Mouse (Mus musculus): ENCODE results near the gene Smap2. TPM values are rescaled to one million over a fixed set of nuclear protein-coding genes. Genes with fewer than 3 reads are reported as not detected.
A peak's percentile ranks its signal among the peaks of the same experiment; 100 is the strongest.

Gene Smap2
- polyA plus RNA-seq, 1 experiment = 139 TPM

DNA sequence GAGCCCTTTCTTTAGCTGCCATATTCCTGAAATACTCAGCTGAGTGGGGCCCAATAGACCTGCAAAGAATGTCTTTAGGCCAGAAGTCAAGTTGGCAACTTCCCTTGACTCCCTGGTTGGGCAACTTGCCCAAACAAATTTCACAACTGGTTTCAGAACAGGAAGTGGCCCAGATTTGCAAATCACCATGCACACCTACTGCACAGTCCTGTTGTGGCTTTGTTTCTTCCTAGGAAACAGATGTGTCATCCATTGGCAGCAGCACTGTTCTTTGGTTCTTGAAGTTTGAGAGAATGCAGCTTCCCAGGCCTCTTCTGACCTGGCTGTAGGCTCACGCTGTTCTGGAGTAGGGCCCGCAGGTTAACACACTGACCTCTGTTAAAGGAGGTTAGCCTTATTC lies 6.9 kb upstream of the Smap2 start:
- peak overlapping the region; percentile 21 for H3K27ac ChIP-seq (ENCODE audit: insufficient read depth, low read depth, low read length)
- TF ChIP-seq POLR2A (IDR thresholded peaks at IDR 0.05; ENCODE audit: borderline replicate concordance, low read depth, low read length) (no peak), CTCF (IDR thresholded peaks at IDR 0.05; ENCODE audit: low read depth, low read length) (no peak)
- H3K4me1 ChIP-seq (ENCODE audit: control insufficient read depth, insufficient read depth, low read length) = peaks cover 38% of the 10 kb centered on the region
- H3K4me3 ChIP-seq (ENCODE audit: insufficient read depth, low read length) = no peak overlapping the region

DNA sequence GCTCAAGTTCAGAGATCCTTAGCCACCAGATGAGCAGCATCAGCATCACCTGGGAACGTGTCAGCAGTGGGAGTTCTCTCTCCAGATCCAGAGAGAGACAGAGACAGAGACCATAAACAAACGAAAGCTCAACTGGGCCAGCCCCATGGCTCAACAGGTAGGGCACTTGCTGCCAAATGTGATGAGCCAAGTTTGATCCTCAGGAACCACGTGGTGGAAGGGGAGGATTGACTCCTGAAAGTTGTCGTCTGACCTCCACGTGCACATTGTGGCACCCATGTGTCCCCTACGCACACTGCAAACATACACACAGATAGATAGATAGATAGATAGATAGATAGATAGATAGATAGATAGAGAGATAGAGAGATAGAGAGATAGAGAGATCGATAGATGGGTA lies 6.4 kb upstream of the Smap2 start:
- Histone ChIP-seq H3K4me1 (ENCODE audit: control insufficient read depth, insufficient read depth, low read length) (peaks cover 41% of the 10 kb centered on the region), H3K27ac (ENCODE audit: insufficient read depth, low read depth, low read length) (no peak overlapping the region), H3K4me3 (ENCODE audit: insufficient read depth, low read length) (no peak overlapping the region)
- TF ChIP-seq POLR2A (IDR thresholded peaks at IDR 0.05; ENCODE audit: borderline replicate concordance, low read depth, low read length) = no peak
- TF ChIP-seq CTCF (IDR thresholded peaks at IDR 0.05; ENCODE audit: low read depth, low read length) = no peak

DNA sequence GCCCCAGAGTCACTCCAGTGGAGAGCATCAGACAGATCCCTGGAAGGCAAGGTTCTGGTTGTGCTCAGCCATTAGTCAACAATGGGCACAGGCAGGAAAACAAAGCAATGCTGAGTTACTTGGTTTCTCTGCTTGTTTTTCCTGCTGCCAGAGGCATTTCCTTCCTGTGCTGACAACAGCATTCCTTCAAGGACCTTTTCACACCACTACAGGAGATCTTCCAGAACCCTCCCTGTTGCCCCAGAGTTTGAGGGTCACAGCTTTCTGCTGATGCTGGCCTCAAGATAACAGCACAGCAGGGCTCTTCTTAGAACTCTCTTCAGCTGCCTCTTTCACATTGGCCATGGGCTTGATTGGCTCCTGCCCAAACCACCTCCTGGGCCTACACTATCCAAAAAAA lies 4.9 kb upstream of the Smap2 start:
- H3K4me3 ChIP-seq (ENCODE audit: insufficient read depth, low read length) = no peak overlapping the region
- peak overlapping the region; percentile 3; the same call in 1 of the 2 replicates for H3K27ac ChIP-seq (ENCODE audit: insufficient read depth, low read depth, low read length)
- peaks cover 49% of the 10 kb centered on the region for H3K4me1 ChIP-seq (ENCODE audit: control insufficient read depth, insufficient read depth, low read length)
- no peak for TF ChIP-seq POLR2A (IDR thresholded peaks at IDR 0.05; ENCODE audit: borderline replicate concordance, low read depth, low read length)
- TF ChIP-seq CTCF (IDR thresholded peaks at IDR 0.05; ENCODE audit: low read depth, low read length) = no peak

DNA sequence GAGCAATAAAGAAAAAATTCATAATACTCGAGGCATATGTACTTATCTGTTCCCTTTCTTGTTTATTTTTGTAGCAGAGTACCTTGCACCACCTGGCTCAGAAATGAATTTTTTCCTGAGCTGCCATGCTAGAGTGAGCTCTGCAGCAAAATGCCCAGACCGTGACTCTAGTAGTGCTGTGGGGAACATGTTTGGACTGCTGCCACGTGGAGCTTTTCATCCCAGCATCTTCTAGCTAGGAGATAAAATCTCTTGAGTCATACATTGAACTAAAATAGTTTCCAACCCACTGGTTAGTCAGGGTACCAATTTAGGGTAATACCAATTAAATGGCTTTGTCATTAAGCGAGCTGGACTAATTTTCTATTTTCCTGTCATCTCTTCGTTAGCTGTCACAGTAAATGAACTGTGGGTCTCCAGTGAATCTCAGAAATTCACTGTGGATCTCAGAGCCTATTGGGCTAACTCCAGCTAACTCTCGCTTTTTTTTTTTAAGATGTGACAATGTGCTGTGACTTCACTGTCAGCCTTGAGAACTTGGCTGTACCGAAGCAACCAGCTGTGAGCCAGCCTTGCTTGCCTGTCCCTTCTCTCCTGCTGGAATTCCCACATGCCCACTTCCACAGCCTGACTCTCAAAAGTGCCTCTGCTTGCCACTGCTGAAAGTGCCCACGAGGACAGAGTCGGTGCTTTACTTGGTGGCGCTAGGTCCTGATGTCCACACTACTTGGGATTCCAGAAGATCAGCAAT lies 3.2 kb upstream of the Smap2 start:
- Histone ChIP-seq H3K27ac (ENCODE audit: insufficient read depth, low read depth, low read length) (no peak overlapping the region), H3K4me3 (ENCODE audit: insufficient read depth, low read length) (no peak overlapping the region), H3K4me1 (ENCODE audit: control insufficient read depth, insufficient read depth, low read length) (peaks cover 41% of the 10 kb centered on the region)
- no peak for TF ChIP-seq POLR2A (IDR thresholded peaks at IDR 0.05; ENCODE audit: borderline replicate concordance, low read depth, low read length)
- no peak for TF ChIP-seq CTCF (IDR thresholded peaks at IDR 0.05; ENCODE audit: low read depth, low read length)

DNA sequence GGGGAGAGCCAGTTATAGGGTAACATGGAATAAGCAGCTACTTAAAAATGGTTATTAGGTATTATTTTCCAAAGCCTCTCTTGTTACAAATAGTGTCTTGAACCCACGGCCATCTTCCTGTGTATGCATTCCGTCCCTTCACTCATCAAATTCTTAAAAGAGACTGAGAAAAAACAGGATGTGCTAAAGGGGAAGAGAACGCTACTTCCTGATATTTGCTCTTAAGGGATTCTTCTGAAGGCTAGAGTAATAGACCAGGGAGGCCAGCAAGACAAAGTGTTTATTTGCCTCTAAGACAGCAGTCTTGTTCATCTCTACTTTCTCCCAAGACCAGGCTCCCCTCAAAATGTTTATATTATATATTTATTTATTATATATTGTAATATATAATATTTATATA lies 1.2 kb upstream of the Smap2 start:
- TF ChIP-seq POLR2A (IDR thresholded peaks at IDR 0.05; ENCODE audit: borderline replicate concordance, low read depth, low read length) (no peak), CTCF (IDR thresholded peaks at IDR 0.05; ENCODE audit: low read depth, low read length) (no peak)
- Histone ChIP-seq H3K4me3 (ENCODE audit: insufficient read depth, low read length) (no peak overlapping the region), H3K4me1 (ENCODE audit: control insufficient read depth, insufficient read depth, low read length) (peaks cover 38% of the 10 kb centered on the region), H3K27ac (ENCODE audit: insufficient read depth, low read depth, low read length) (0 out of 2 replicates have a peak overlapping the region, but pooled peaks have one; percentile 1)

DNA sequence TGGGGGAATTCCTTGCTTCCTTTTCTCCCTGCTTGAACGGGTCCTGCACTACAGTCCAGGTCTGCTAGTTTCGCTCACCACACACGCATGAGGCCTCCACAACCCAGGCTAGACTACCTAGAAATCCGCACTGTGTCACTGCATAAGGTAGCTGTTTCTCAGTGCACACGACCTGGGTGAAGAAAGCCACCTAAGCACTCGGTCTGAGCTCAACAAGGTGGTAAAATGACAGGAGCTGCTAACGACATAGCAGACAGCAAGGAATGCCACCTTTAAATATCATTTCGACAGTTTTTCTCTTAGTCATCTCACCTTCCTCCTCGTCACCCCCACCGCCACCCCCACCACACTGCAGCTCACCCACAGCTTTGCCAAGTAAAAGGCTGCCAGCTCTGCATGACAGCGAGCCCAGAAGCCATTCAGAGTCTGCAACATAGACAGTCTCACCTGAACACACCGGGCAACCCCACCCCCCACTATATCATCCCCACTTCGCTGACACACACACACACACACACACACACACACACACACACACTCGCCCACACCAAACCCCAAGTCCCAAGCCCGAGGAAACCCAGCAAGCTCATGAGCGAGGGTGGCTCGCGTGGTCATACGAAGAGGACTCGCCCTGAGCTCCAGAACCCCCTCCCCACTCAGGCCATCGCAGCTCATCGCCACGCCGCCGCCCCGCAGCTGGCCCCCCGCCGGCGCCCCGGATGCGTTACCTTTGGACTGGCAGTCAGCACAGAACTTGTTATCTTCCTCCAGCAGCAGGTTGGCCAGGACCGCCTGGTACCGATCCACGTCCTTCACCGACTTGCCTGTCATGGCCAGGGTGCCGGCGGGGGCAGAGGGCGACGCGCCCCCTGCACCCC lies 787 bp downstream of the Smap2 start:
- Histone ChIP-seq H3K27ac (ENCODE audit: insufficient read depth, low read depth, low read length) (peak overlapping the region; percentile 29), H3K4me1 (ENCODE audit: control insufficient read depth, insufficient read depth, low read length) (peaks cover 41% of the 10 kb centered on the region), H3K4me3 (ENCODE audit: insufficient read depth, low read length) (peak overlapping the region; percentile 95)
- TF ChIP-seq CTCF (IDR thresholded peaks at IDR 0.05; ENCODE audit: low read depth, low read length) (no peak), POLR2A (IDR thresholded peaks at IDR 0.05; ENCODE audit: borderline replicate concordance, low read depth, low read length) (no peak)

DNA sequence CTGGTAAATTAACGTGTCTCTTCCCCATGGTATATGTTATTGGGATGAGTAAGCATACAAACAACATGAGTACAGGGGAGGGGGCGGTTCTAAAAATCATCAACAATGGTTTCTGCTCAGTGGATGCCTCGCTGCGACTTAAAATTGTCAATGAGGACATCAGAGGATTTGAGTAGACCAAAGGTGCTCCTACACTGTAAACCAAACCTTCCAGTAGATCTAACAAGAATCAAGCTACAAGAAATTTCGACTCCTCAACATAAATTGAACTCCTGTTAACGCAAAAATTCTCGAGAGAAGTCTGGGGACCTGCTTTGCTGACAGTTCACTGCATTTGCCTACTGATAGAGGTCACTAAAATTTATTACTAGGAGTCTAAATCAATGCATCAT lies 1.8 kb downstream of the Smap2 start:
- no peak for TF ChIP-seq CTCF (IDR thresholded peaks at IDR 0.05; ENCODE audit: low read depth, low read length)
- TF ChIP-seq POLR2A (IDR thresholded peaks at IDR 0.05; ENCODE audit: borderline replicate concordance, low read depth, low read length) = no peak
- Histone ChIP-seq H3K27ac (ENCODE audit: insufficient read depth, low read depth, low read length) (peak overlapping the region; percentile 52), H3K4me1 (ENCODE audit: control insufficient read depth, insufficient read depth, low read length) (peaks cover 48% of the 10 kb centered on the region), H3K4me3 (ENCODE audit: insufficient read depth, low read length) (peak overlapping the region; percentile 38)

DNA sequence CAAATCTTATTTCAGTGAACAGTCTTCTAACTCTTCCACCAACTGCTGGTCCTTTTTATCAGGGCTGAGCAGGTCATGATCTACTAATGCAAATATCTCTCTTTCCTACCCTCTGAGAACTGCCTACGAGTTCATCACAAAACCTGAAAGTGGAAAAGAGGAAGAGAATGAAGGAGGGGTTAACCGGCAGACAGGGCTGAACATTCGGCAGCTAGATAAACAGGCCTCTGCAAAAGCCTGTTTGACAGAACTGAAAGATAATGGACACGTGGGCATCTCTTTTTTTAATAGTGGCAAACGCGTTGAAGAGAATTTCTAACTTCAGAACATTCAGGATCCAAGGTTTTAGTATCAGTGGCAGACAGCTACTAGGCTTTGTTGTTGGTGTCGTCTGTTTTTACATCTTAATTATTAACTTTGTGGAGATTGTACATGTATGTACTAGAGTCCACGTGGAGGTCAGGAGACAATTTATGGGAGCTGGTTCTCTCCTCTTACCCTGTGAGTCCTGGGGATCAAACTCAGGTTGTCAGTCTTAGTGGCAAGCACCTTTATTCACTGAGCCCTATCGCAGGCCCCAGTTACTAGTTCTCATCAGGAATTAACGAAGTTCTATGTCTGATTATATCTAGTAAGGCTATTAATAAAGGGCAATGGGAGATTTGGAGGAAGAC lies 2.3 kb downstream of the Smap2 start:
- Histone ChIP-seq H3K27ac (ENCODE audit: insufficient read depth, low read depth, low read length) (peak overlapping the region; percentile 52), H3K4me1 (ENCODE audit: control insufficient read depth, insufficient read depth, low read length) (peaks cover 53% of the 10 kb centered on the region), H3K4me3 (ENCODE audit: insufficient read depth, low read length) (peak overlapping the region; percentile 38)
- TF ChIP-seq POLR2A (IDR thresholded peaks at IDR 0.05; ENCODE audit: borderline replicate concordance, low read depth, low read length) (no peak), CTCF (IDR thresholded peaks at IDR 0.05; ENCODE audit: low read depth, low read length) (no peak)

DNA sequence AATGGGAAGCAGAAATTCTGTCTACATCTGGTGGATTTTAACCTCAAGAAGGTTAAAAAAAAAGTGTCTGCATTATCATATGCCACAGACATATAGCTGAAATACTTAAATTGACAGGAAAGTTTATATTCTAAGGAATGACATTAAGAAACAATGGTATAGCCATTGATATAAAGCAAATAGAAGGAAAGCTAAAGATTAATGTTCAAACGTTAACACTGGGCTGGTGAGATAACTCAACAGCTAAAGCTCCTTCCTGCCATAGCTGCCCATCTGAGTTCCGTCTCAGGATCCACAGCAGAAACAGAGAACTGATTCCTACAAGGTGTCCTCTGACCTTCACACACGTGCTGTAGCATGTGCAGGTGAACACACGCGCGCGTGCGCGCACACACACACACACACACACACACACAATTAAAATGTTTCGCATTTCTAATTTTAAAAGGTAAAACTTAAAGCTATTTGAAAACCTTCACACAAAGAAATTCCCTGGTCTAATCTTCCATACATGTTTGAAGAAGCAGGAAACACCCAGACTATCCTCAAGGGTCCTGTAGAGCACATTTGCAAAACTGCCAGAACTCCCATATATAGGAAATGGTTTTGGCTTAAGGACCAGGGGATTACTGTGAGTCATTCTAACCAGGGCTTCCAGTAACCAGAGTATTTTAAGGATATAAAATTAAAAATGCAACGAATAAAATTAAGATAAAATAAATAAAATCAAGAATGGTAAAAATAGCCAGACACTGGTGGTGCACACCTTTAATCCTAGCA lies 6.1 kb downstream of the Smap2 start:
- H3K4me3 ChIP-seq (ENCODE audit: insufficient read depth, low read length) = no peak overlapping the region
- H3K27ac ChIP-seq (ENCODE audit: insufficient read depth, low read depth, low read length) = peak overlapping the region; percentile 31; the same call in 1 of the 2 replicates
- no peak for TF ChIP-seq POLR2A (IDR thresholded peaks at IDR 0.05; ENCODE audit: borderline replicate concordance, low read depth, low read length)
- no peak for TF ChIP-seq CTCF (IDR thresholded peaks at IDR 0.05; ENCODE audit: low read depth, low read length)
- H3K4me1 ChIP-seq (ENCODE audit: control insufficient read depth, insufficient read depth, low read length) = peaks cover 70% of the 10 kb centered on the region
